Mouse (Mus musculus) forebrain, embryonic 15.5 days (tissue): ENCODE data around the gene Ambra1. TPM values are rescaled to one million over a fixed set of nuclear protein-coding genes. Genes with fewer than 3 reads are reported as not detected.

ENCODE experiments used
- ATAC-seq: fragments of 200-750 bp; cut with Nextera tagmentation; replicated peaks from 2 replicates; pipeline ENCODE4 v1.8.0; 2017; ENCODE audit warnings: mild to moderate bottlenecking, moderate TSS enrichment, moderate library complexity
- H3K27ac ChIP-seq: fragments of 300-500 bp; sonication (generic); replicated peaks from 2 replicates; pipeline ENCODE4 v1.5.1; 2015; ENCODE audit warnings: mild to moderate bottlenecking, inconsistent platforms
- H3K27me3 ChIP-seq: fragments of 300-500 bp; sonication (generic); 2 replicates; pipeline ENCODE4 v1.6.1; 2015; ENCODE audit warnings: inconsistent platforms
- H3K36me3 ChIP-seq: fragments of 300-500 bp; sonication (generic); 2 replicates; pipeline ENCODE4 v1.6.1; 2015; ENCODE audit warnings: mild to moderate bottlenecking, inconsistent platforms
- H3K4me1 ChIP-seq: fragments of 300-500 bp; sonication (generic); 2 replicates; pipeline ENCODE4 v1.6.1; 2015; ENCODE audit warnings: inconsistent platforms
- H3K4me2 ChIP-seq: fragments of 300-500 bp; sonication (generic); replicated peaks from 2 replicates; pipeline ENCODE4 v1.6.1; 2015; ENCODE audit warnings: mild to moderate bottlenecking, inconsistent platforms
- H3K4me3 ChIP-seq: fragments of 300-500 bp; sonication (generic); 2 replicates; pipeline ENCODE4 v1.5.1; 2015; ENCODE audit warnings: mild to moderate bottlenecking, inconsistent platforms
- H3K9ac ChIP-seq: fragments of 300-500 bp; sonication (generic); replicated peaks from 2 replicates; pipeline ENCODE4 v1.6.1; 2015; ENCODE audit warnings: mild to moderate bottlenecking, inconsistent platforms
- H3K9me3 ChIP-seq: fragments of 300-500 bp; sonication (generic); 2 replicates; pipeline ENCODE4 v1.6.1; 2016; ENCODE audit warnings: inconsistent platforms
- WGBS: fragments of 180-500 bp; shearing (Covaris S2); methylation state at CpG from one replicate; pipeline ENCODE4 v1.1.7; 2015; ENCODE audit warnings: mixed read lengths; 5-methylcytosine and 5-hydroxymethylcytosine counted together
- polyA plus RNA-seq: library from polyadenylated mRNA; unstranded; fragments of >200 nt; fragmentation: Nextera tagmentation; extraction: Ambion mirVana; gene quantifications from 2 replicates; pipeline ENCODE4 v1.2.1, GENCODE M21; 2015

Ambra1 gene
- polyA plus RNA-seq, 1 experiment from 2014 or later: 20.0 TPM

- ATAC-seq: no peak
- Histone ChIP-seq H3K9ac (peak overlapping the region; percentile 83; the same call in 1 of the 2 replicates), H3K4me2 (no peak overlapping the region), H3K36me3 (peaks cover 17% of the 10 kb centered on the region), H3K27me3 (no peaks in the 10 kb centered on the region), H3K4me3 (no peak overlapping the region), H3K27ac (no peak overlapping the region), H3K4me1 (peaks cover 37% of the 10 kb centered on the region), H3K9me3 (no peaks in the 10 kb centered on the region)
- WGBS: 15% methylated on average over 6 of the region's 6 CpGs
Measured at GRCm38 (mm10) chr2:91932737-91933350, 202.9 kb downstream of the Ambra1 start.

- H3K27ac ChIP-seq: no peak overlapping the region
- H3K4me1 ChIP-seq: peaks cover 31% of the 10 kb centered on the region
- no peak for ATAC-seq
- no peaks in the 10 kb centered on the region for H3K27me3 ChIP-seq
- no peak overlapping the region for H3K9ac ChIP-seq
- WGBS: 39% methylated on average over 9 of the region's 9 CpGs
- peaks cover 22% of the 10 kb centered on the region for H3K36me3 ChIP-seq
- no peak overlapping the region for H3K4me2 ChIP-seq
- H3K4me3 ChIP-seq: no peak overlapping the region
- H3K9me3 ChIP-seq: no peaks in the 10 kb centered on the region
Measured at GRCm38 (mm10) chr2:91933471-91933870, 203.5 kb downstream of the Ambra1 start.

- Histone ChIP-seq H3K9ac (no peak overlapping the region), H3K4me3 (no peak overlapping the region), H3K4me1 (peaks cover 31% of the 10 kb centered on the region), H3K9me3 (no peaks in the 10 kb centered on the region), H3K4me2 (no peak overlapping the region), H3K27me3 (no peaks in the 10 kb centered on the region), H3K36me3 (peaks cover 27% of the 10 kb centered on the region), H3K27ac (no peak overlapping the region)
- ATAC-seq: no peak
- 76% methylated on average over 8 of the region's 8 CpGs for whole genome bisulfite sequencing
Measured at GRCm38 (mm10) chr2:91934016-91934415, 204.1 kb downstream of the Ambra1 start.

- WGBS: 93% methylated on average over 9 of the region's 9 CpGs
- Histone ChIP-seq H3K4me3 (no peak overlapping the region), H3K9me3 (no peaks in the 10 kb centered on the region), H3K4me1 (peaks cover 24% of the 10 kb centered on the region), H3K36me3 (peaks cover 29% of the 10 kb centered on the region), H3K27me3 (no peaks in the 10 kb centered on the region), H3K4me2 (no peak overlapping the region), H3K27ac (no peak overlapping the region), H3K9ac (no peak overlapping the region)
- ATAC-seq: no peak
Measured at GRCm38 (mm10) chr2:91934826-91935525, 205.0 kb downstream of the Ambra1 start.

GRCm38 (mm10) chr2:91936154-91936553 lies 206.2 kb downstream of the Ambra1 start:
- Histone ChIP-seq H3K4me2 (no peak overlapping the region), H3K9me3 (no peaks in the 10 kb centered on the region), H3K4me1 (peaks cover 13% of the 10 kb centered on the region), H3K4me3 (no peak overlapping the region), H3K27me3 (no peaks in the 10 kb centered on the region), H3K36me3 (peaks cover 33% of the 10 kb centered on the region), H3K9ac (no peak overlapping the region), H3K27ac (no peak overlapping the region)
- ATAC-seq: no peak
- WGBS: 93% methylated on average over 7 of the region's 7 CpGs

GRCm38 (mm10) chr2:91939303-91939935 lies 209.5 kb downstream of the Ambra1 start:
- no peaks in the 10 kb centered on the region for H3K9me3 ChIP-seq
- peaks cover 2% of the 10 kb centered on the region; the same call in 1 of the 2 replicates for H3K4me1 ChIP-seq
- no peak overlapping the region for H3K4me2 ChIP-seq
- no peak for ATAC-seq
- H3K4me3 ChIP-seq: no peak overlapping the region
- 89% methylated on average over 15 of the region's 15 CpGs for WGBS
- H3K36me3 ChIP-seq: peaks cover 33% of the 10 kb centered on the region
- no peak overlapping the region for H3K27ac ChIP-seq
- no peak overlapping the region for H3K9ac ChIP-seq
- H3K27me3 ChIP-seq: no peaks in the 10 kb centered on the region

GRCm38 (mm10) chr2:91942356-91942755 lies 212.4 kb downstream of the Ambra1 start:
- H3K9ac ChIP-seq: no peak overlapping the region
- peaks cover 21% of the 10 kb centered on the region; the same call in 1 of the 2 replicates for H3K36me3 ChIP-seq
- 76% methylated on average over 6 of the region's 6 CpGs for WGBS
- no peak overlapping the region for H3K4me3 ChIP-seq
- no peak overlapping the region for H3K27ac ChIP-seq
- no peak overlapping the region for H3K4me2 ChIP-seq
- H3K9me3 ChIP-seq: no peaks in the 10 kb centered on the region
- ATAC-seq: no peak
- peaks cover 14% of the 10 kb centered on the region for H3K4me1 ChIP-seq
- H3K27me3 ChIP-seq: no peaks in the 10 kb centered on the region

GRCm38 (mm10) chr2:91944170-91944950 lies 214.4 kb downstream of the Ambra1 start:
- H3K9me3 ChIP-seq: no peaks in the 10 kb centered on the region
- H3K36me3 ChIP-seq: peaks cover 4% of the 10 kb centered on the region; the same call in 1 of the 2 replicates
- peak; percentile 78 for ATAC-seq
- H3K4me2 ChIP-seq: no peak overlapping the region
- WGBS: 44% methylated on average over 13 of the region's 13 CpGs
- H3K27ac ChIP-seq: no peak overlapping the region; the same call in 1 of the 2 replicates
- peaks cover 33% of the 10 kb centered on the region for H3K4me1 ChIP-seq
- H3K4me3 ChIP-seq: no peak overlapping the region
- no peaks in the 10 kb centered on the region for H3K27me3 ChIP-seq
- no peak overlapping the region for H3K9ac ChIP-seq

GRCm38 (mm10) chr2:91945483-91945882 lies 215.5 kb downstream of the Ambra1 start, which contains the start of gene Gm9821:
Gene Gm9821, plus strand, starts transcription at chr2:91945703.
- Histone ChIP-seq H3K27me3 (no peaks in the 10 kb centered on the region), H3K36me3 (peaks cover 3% of the 10 kb centered on the region; the same call in 1 of the 2 replicates), H3K27ac (no peak within 1 kb of the TSS; the same call in 1 of the 2 replicates), H3K4me1 (peaks cover 44% of the 10 kb centered on the region), H3K4me3 (no peak within 1 kb of the TSS), H3K4me2 (no peak within 1 kb of the TSS), H3K9me3 (no peaks in the 10 kb centered on the region), H3K9ac (no peak within 1 kb of the TSS)
- WGBS: 83% methylated on average over 18 of the region's 18 CpGs
- no peak for ATAC-seq

GRCm38 (mm10) chr2:91946836-91947235 lies 216.9 kb downstream of the Ambra1 start:
- peaks cover 48% of the 10 kb centered on the region for H3K4me1 ChIP-seq
- 67% methylated on average over 6 of the region's 6 CpGs for WGBS

GRCm38 (mm10) chr2:91947397-91948150 lies 217.6 kb downstream of the Ambra1 start:
- 57% methylated on average over 11 of the region's 11 CpGs for WGBS
- Histone ChIP-seq H3K27ac (peak overlapping the region; percentile 58), H3K36me3 (no peaks in the 10 kb centered on the region), H3K4me1 (peaks cover 48% of the 10 kb centered on the region), H3K4me3 (no peak overlapping the region), H3K27me3 (no peaks in the 10 kb centered on the region), H3K9me3 (no peaks in the 10 kb centered on the region), H3K9ac (no peak overlapping the region), H3K4me2 (no peak overlapping the region)
- no peak for ATAC-seq

More at GRCm38 (mm10) chr2:91946836-91947235, 216.9 kb downstream of the Ambra1 start:
- Histone ChIP-seq H3K4me3 (no peak overlapping the region), H3K9me3 (no peaks in the 10 kb centered on the region), H3K9ac (no peak overlapping the region), H3K36me3 (no peaks in the 10 kb centered on the region), H3K27me3 (no peaks in the 10 kb centered on the region), H3K27ac (no peak overlapping the region; the same call in 1 of the 2 replicates), H3K4me2 (no peak overlapping the region)
- ATAC-seq: no peak
